Mouse (Mus musculus) heart, embryonic 11.5 days (tissue): ENCODE measurements at regions not wholly inside any gene's neighbourhood (a gene's known extent, or its start where the extent isn't known, plus 50 kb on each side); places are given as distances from the start of the nearest gene placed in this dataset.

Experiments used
- ATAC-seq: fragments of 200-750 bp; cut with Nextera tagmentation; replicated peaks from 2 replicates; pipeline ENCODE4 v1.8.0; 2017; ENCODE audit warnings: moderate library complexity; ENCODE audit not compliant: insufficient number of reproducible peaks, low FRiP score, low TSS enrichment
- H3K27ac ChIP-seq: fragments of 300-500 bp; sonication (generic); 2 replicates; pipeline ENCODE4 v1.5.1; 2014; ENCODE audit warnings: mild to moderate bottlenecking, low read depth, low read length
- H3K27me3 ChIP-seq: fragments of 300-500 bp; sonication (generic); 2 replicates; pipeline ENCODE4 v1.6.1; 2014; ENCODE audit warnings: mild to moderate bottlenecking, low read length, mixed read lengths; ENCODE audit not compliant: control insufficient read depth, insufficient read depth
- H3K36me3 ChIP-seq: fragments of 300-500 bp; sonication (generic); 2 replicates; pipeline ENCODE4 v1.6.1; 2014; ENCODE audit warnings: mild to moderate bottlenecking, low read length, moderate library complexity, mixed read lengths; ENCODE audit not compliant: control insufficient read depth, insufficient read depth
- H3K4me1 ChIP-seq: fragments of 300-500 bp; sonication (generic); 2 replicates; pipeline ENCODE4 v1.6.1; 2014; ENCODE audit warnings: low read length; ENCODE audit not compliant: control insufficient read depth, insufficient read depth
- H3K4me2 ChIP-seq: fragments of 300-500 bp; sonication (generic); 2 replicates; pipeline ENCODE4 v1.6.1; 2014; ENCODE audit warnings: mild to moderate bottlenecking, moderate library complexity
- H3K4me3 ChIP-seq: fragments of 300-500 bp; sonication (generic); 2 replicates; pipeline ENCODE4 v1.5.1; 2014; ENCODE audit warnings: low read depth, low read length
- H3K9ac ChIP-seq: fragments of 300-500 bp; sonication (generic); 2 replicates; pipeline ENCODE4 v1.6.1; 2014; ENCODE audit warnings: mild to moderate bottlenecking, low read depth, low read length, moderate library complexity
- H3K9me3 ChIP-seq: fragments of 300-500 bp; sonication (generic); replicated peaks from 2 replicates; pipeline ENCODE4 v1.6.1; 2016; ENCODE audit warnings: low read length; ENCODE audit not compliant: control insufficient read depth
- WGBS: fragments of 180-500 bp; shearing (Covaris S2); extraction: QIAGEN DNeasy Blood & Tissue Kit; methylation state at CpG from one replicate; pipeline ENCODE4 v1.1.7; 2014; ENCODE audit not compliant: insufficient replicate concordance; 5-methylcytosine and 5-hydroxymethylcytosine counted together

DNA sequence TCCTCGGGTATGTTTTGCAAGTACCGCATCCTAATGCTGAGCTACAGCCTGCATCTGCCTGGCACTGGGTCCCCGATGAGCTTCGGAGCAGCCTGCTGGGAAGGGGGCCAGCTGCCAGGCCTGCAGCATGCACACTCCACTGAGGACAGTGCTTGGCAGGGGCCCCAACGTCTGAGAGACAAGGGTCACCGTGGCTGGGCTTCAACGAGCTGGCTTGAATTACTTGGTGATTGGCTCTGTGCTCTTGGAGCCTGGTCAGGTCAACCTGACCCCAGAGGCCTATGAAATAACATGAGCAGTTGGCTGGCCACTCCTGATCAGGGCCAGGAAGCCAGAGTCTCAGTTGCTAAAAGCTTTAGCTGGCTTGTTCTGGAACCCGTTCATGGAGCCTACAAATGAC, 227.5 kb downstream of the Rybp start:
- peaks cover 5% of the 10 kb centered on the region; the same call in 1 of the 2 replicates for H3K4me1 ChIP-seq
- WGBS, result 54% methylated on average over 8 of the region's 8 CpGs
- H3K27me3 ChIP-seq, result peaks cover 66% of the 10 kb centered on the region
- H3K4me3 ChIP-seq, result no peak overlapping the region
- no peak overlapping the region for H3K4me2 ChIP-seq
- no peaks in the 10 kb centered on the region for H3K9me3 ChIP-seq
- H3K27ac ChIP-seq, result no peak overlapping the region
- ATAC-seq, result no peak
- no peak overlapping the region for H3K9ac ChIP-seq
- H3K36me3 ChIP-seq, result no peaks in the 10 kb centered on the region

DNA sequence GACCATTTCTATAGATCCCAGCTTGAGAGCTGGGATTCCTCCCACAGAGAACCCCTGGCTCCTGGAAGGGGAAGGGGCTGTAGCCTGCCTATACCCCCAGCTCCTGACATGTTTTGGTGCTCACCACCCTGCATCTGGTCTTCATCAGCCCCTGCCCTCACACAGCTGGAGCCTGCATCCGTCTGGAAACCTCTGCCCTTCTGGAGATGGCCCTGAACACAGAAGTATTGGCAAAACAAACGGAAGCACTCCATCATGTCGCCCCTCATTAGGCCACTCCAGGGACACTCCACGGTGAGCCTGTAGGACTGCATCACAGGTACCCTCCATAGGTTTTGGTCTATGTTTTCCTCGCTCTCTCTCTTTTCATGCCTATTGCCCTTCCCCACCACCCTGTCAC, 231.3 kb downstream of the Rybp start:
- peaks cover 75% of the 10 kb centered on the region for H3K27me3 ChIP-seq
- WGBS, result 50% methylated on average over 5 of the region's 5 CpGs
- H3K4me3 ChIP-seq, result no peak overlapping the region
- H3K36me3 ChIP-seq, result no peaks in the 10 kb centered on the region
- no peak overlapping the region for H3K27ac ChIP-seq
- ATAC-seq, result no peak
- no peaks in the 10 kb centered on the region; the same call in 1 of the 2 replicates for H3K9me3 ChIP-seq
- H3K9ac ChIP-seq, result no peak overlapping the region
- peaks cover 19% of the 10 kb centered on the region for H3K4me1 ChIP-seq
- no peak overlapping the region for H3K4me2 ChIP-seq

DNA sequence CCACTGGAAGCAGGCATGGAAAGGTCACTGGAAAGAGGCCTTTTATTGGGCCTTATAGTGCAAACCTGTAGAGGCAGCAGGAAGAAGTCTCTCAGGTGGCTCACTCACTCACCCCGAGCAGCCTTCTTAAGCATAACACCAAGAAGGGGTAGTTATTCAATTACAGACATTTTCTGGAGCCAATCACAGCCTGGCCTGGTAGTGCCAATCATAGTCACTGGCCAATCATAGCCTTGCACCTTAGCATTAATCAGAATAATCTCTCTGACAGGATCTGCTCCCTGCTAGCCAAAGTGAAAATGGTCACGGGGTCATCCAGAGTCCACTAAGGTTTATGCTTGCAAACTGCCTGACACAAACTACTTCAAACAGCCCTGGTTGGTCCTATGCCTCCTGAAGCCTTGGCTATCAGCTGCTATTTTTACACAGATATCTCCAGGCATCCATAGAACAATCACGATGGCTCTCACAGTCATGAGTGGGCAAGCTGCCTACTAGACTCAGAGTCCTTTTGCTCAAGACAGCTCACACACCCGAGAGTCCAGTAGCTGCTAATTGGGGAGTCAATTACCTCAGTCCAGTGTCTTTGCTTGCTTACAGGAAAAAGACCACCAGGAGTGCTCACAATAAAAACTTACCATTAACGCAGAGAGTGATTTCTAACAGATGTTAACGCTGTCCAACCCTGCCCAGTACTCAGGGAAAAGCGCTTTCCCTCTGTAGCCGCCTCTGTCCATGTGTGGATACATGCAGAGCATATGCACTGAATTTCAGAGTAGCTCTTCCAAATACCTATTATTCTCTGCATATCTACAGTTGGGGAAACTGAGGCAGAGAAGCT, 234.1 kb downstream of the Rybp start:
- H3K27me3 ChIP-seq, result peaks cover 81% of the 10 kb centered on the region
- H3K4me2 ChIP-seq, result no peak overlapping the region
- H3K27ac ChIP-seq, result no peak overlapping the region
- H3K4me1 ChIP-seq, result peaks cover 14% of the 10 kb centered on the region
- H3K4me3 ChIP-seq, result no peak overlapping the region
- H3K9me3 ChIP-seq, result no peaks in the 10 kb centered on the region; the same call in 1 of the 2 replicates
- no peak overlapping the region for H3K9ac ChIP-seq
- no peaks in the 10 kb centered on the region for H3K36me3 ChIP-seq
- 59% methylated on average over 8 of the region's 8 CpGs for WGBS
- no peak for ATAC-seq

GRCm38 (mm10) chr6:100052406-100052805, 234.9 kb downstream of the Rybp start:
- Histone ChIP-seq H3K36me3 (no peaks in the 10 kb centered on the region), H3K4me3 (no peak overlapping the region), H3K4me2 (no peak overlapping the region), H3K9me3 (no peaks in the 10 kb centered on the region; the same call in 1 of the 2 replicates), H3K27ac (no peak overlapping the region), H3K9ac (no peak overlapping the region), H3K4me1 (peaks cover 14% of the 10 kb centered on the region), H3K27me3 (peaks cover 81% of the 10 kb centered on the region)
- no peak for ATAC-seq
- 81% methylated on average over 4 of the region's 4 CpGs for WGBS

- Histone ChIP-seq H3K4me2 (no peak overlapping the region), H3K4me1 (peaks cover 21% of the 10 kb centered on the region)
- 81% methylated on average over 3 of the region's 3 CpGs for WGBS
These were observed 238.2 kb downstream of the Rybp start for GRCm38 (mm10) chr6:100049036-100049435.

GRCm38 (mm10) chr6:100046186-100046990, 240.9 kb downstream of the Rybp start:
- no peak overlapping the region for H3K4me2 ChIP-seq
- H3K36me3 ChIP-seq, result no peaks in the 10 kb centered on the region
- no peak for ATAC-seq
- peaks cover 86% of the 10 kb centered on the region for H3K27me3 ChIP-seq
- H3K9me3 ChIP-seq, result no peaks in the 10 kb centered on the region
- no peak overlapping the region for H3K9ac ChIP-seq
- no peak overlapping the region for H3K4me3 ChIP-seq
- H3K27ac ChIP-seq, result no peak overlapping the region
- WGBS, result 16% methylated on average over 12 of the region's 12 CpGs
- H3K4me1 ChIP-seq, result peaks cover 10% of the 10 kb centered on the region

More at GRCm38 (mm10) chr6:100049036-100049435, 238.2 kb downstream of the Rybp start:
- H3K9me3 ChIP-seq, result no peaks in the 10 kb centered on the region; the same call in 1 of the 2 replicates
- no peak for ATAC-seq
- H3K27me3 ChIP-seq, result peaks cover 82% of the 10 kb centered on the region
- H3K27ac ChIP-seq, result no peak overlapping the region
- no peak overlapping the region for H3K4me3 ChIP-seq
- no peak overlapping the region for H3K9ac ChIP-seq
- H3K36me3 ChIP-seq, result no peaks in the 10 kb centered on the region

DNA sequence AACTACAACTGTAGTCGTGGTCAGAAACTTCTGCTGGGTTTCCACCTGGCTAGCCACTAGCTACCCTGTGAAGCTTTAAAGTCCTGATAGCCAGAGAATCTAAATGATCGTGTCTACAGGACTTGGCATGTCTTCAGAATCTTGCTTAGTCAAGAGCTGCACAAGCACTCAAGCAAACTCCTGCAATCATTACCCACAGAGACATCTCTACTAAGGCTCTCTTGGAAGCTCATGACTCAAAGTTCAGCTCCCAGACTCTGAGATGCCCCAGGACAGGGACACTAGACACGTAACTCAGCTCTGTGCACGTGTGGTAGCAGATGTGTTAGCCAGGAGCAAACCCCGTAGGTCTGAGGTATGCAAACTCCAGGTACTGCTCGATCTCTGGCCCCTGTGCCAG, 242.2 kb downstream of the Rybp start:
- Histone ChIP-seq H3K9me3 (no peaks in the 10 kb centered on the region), H3K4me1 (peaks cover 20% of the 10 kb centered on the region), H3K4me3 (no peak overlapping the region), H3K36me3 (no peaks in the 10 kb centered on the region), H3K27ac (no peak overlapping the region), H3K9ac (no peak overlapping the region), H3K27me3 (peaks cover 79% of the 10 kb centered on the region), H3K4me2 (no peak overlapping the region)
- ATAC-seq, result no peak
- 74% methylated on average over 6 of the region's 6 CpGs for WGBS

GRCm38 (mm10) chr6:100041161-100041560, 246.1 kb downstream of the Rybp start:
- WGBS, result 43% methylated on average over 5 of the region's 5 CpGs
- Histone ChIP-seq H3K4me3 (no peak overlapping the region), H3K36me3 (no peaks in the 10 kb centered on the region), H3K9ac (no peak overlapping the region), H3K27ac (no peak overlapping the region), H3K4me1 (peaks cover 15% of the 10 kb centered on the region), H3K4me2 (no peak overlapping the region), H3K27me3 (peaks cover 76% of the 10 kb centered on the region), H3K9me3 (no peaks in the 10 kb centered on the region)
- no peak for ATAC-seq
